Mouse (Mus musculus): ENCODE data around the gene Uvrag.

DNA sequence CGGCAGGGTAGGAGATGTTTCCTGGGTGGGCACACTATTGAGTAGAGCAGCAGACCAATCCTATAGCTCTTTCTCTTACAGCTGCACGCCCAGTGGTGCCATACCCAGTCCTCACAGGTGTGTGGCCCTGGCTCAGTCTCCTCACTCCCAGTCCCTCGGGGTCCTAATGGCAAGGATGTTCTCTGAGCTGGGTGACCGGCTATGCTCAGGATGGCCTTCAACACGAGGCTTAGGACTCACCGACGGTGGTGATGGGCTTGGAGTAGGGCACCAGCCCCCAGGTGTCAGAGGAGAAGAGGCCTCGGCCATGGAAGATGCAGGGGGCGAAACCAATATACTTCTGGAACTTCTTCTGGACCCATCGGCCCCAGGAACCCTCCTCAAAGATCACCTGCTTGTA is 15.8 kb upstream of the Uvrag start:
- TF ChIP-seq MXI1 (IDR thresholded peaks at IDR 0.05; ENCODE audit: low read depth, low read length) (no peak), POLR2A (IDR thresholded peaks at IDR 0.05; ENCODE audit: control insufficient read depth in 1 of 2, insufficient read depth in 1 of 2, low read depth in 1 of 2, low read length in 2 of 2, poor library complexity in 1 of 2) (no peak), CTCF (IDR thresholded peaks at IDR 0.05 in 2 of 3, conservative IDR thresholded peaks at IDR 0.05 in 1 of 3; ENCODE audit: control insufficient read depth in 1 of 3, insufficient read depth in 1 of 3, low read depth in 2 of 3, low read length in 3 of 3, poor library complexity in 1 of 3, severe bottlenecking in 1 of 3) (no peak), NRF1 (IDR thresholded peaks at IDR 0.05; ENCODE audit: insufficient read depth, low read depth, low read length, poor library complexity, severe bottlenecking) (no peak)
